Mouse (Mus musculus) testis, adult 2 months (tissue): ENCODE measurements around the gene Hba-a2. TPM values are rescaled to one million over a fixed set of nuclear protein-coding genes. Genes with fewer than 3 reads are reported as not detected.
"Not testable (repeated sequence)": the region's sequence is repeated elsewhere in the genome, so short reads cannot be mapped to it uniquely, and the experiment has no call there.

Experiments
- H3K27ac ChIP-seq: fragments of 200-500 bp; 2 replicates; pipeline ENCODE4 v1.5.1; 2012; ENCODE audit warnings: low read depth, low read length; ENCODE audit not compliant: control insufficient read depth, insufficient read depth
- H3K27me3 ChIP-seq: fragments of 200-500 bp; 2 replicates; pipeline ENCODE4 v1.6.1; 2012; ENCODE audit warnings: mild to moderate bottlenecking, low read length, moderate library complexity; ENCODE audit not compliant: control insufficient read depth, insufficient read depth
- H3K36me3 ChIP-seq: fragments of 200-500 bp; 2 replicates; pipeline ENCODE4 v1.6.1; 2012; ENCODE audit warnings: mild to moderate bottlenecking, low read length; ENCODE audit not compliant: control insufficient read depth, insufficient read depth
- H3K4me1 ChIP-seq: fragments of 200-500 bp; 2 replicates; pipeline ENCODE4 v1.6.1; 2012; ENCODE audit warnings: low read length; ENCODE audit not compliant: control insufficient read depth, insufficient read depth
- H3K4me3 ChIP-seq: fragments of 200-500 bp; 2 replicates; pipeline ENCODE4 v1.5.1; 2012; ENCODE audit warnings: low read depth, mild to moderate bottlenecking, low read length, moderate library complexity, mixed read lengths; ENCODE audit not compliant: control insufficient read depth
- CTCF ChIP-seq: fragments of 200-500 bp; IDR thresholded peaks from 2 replicates; pipeline ENCODE4 v1.5.1; 2012; ENCODE audit warnings: low read depth, mild to moderate bottlenecking, inconsistent platforms, low read length, moderate library complexity; ENCODE audit not compliant: control insufficient read depth, insufficient read depth, insufficient replicate concordance
- POLR2A ChIP-seq: fragments of 200-500 bp; IDR thresholded peaks from 2 replicates; pipeline ENCODE4 v1.6.1; 2012; ENCODE audit warnings: low read depth, mild to moderate bottlenecking, inconsistent platforms, low read length, moderate library complexity; ENCODE audit not compliant: control insufficient read depth
- polyA plus RNA-seq: library from polyadenylated mRNA; depleted of rRNA; stranded (reverse); fragments of >200 nt; gene quantifications from 2 replicates; pipeline ENCODE4 v1.2.3, GENCODE M21; 2012

The Hba-a2 gene
- polyA plus RNA-seq, 1 experiment = 88.0 TPM

DNA sequence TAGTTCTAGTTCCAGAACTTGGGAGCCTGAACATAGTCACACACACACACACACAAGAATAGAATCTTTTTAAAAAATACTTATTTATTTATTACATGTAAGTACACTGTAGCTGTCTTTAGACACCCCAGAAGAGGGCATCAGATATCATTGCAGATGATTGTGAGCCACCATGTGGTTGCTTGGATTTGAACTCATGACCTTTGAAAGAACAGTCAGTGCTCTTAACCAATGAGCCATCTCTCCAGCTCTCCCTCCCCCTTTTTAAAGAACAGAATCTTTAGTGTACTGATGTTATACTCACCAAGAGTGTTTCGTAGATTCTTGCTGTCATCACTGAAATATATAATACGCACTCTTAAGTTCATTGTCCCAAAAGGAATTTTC, 2.2 kb downstream of the Hba-a2 start:
- Histone ChIP-seq H3K4me1 (no peaks in the 10 kb centered on the region; the same call in 1 of the 2 replicates), H3K4me3 (no peak overlapping the region)
- TF ChIP-seq CTCF = no peak
- TF ChIP-seq POLR2A = no peak

DNA sequence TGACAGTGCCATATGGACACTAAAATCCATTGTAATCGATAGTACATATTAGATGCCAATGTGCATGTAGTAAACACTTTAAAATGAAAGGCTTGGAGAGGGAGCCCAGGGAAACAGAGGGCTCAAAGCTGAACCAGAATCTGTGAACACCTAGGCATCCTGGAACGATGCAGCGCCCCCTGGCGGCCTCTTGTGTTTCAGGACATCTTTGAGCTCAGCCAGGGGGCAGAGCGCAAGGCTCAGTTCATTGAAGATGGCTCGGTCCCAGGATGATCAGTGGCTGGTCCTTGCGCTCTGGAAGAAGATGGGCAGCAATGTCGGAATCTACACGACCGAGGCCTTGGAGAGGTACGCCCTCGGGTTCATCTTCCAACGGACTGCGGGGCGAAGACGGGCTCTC, 3.6 kb downstream of the Hba-a2 start, which contains the start of gene Hbq1a:
Gene Hbq1a, plus strand, starts transcription at position 205 of the 400 bp plus-strand sequence.
- peak within 1 kb of the TSS; percentile 53 for H3K4me3 ChIP-seq
- peak; percentile 66 for TF ChIP-seq CTCF
- H3K27ac ChIP-seq, H3K4me1 ChIP-seq, H3K27me3 ChIP-seq, H3K36me3 ChIP-seq: not testable (repeated sequence)

More for the DNA sequence above, 2.2 kb downstream of the Hba-a2 start:
- H3K27ac ChIP-seq = no peak overlapping the region
- H3K36me3 ChIP-seq = no peaks in the 10 kb centered on the region
- H3K27me3 ChIP-seq = no peaks in the 10 kb centered on the region

- Histone ChIP-seq H3K4me3 (no peak overlapping the region; the same call in 1 of the 2 replicates), H3K27me3 (no peaks in the 10 kb centered on the region), H3K27ac (no peak overlapping the region), H3K4me1 (no peaks in the 10 kb centered on the region; the same call in 1 of the 2 replicates), H3K36me3 (no peaks in the 10 kb centered on the region)
- TF ChIP-seq POLR2A = no peak
These were observed 4.3 kb downstream of the Hba-a2 start for GRCm38 (mm10) chr11:32300279-32301267.

DNA sequence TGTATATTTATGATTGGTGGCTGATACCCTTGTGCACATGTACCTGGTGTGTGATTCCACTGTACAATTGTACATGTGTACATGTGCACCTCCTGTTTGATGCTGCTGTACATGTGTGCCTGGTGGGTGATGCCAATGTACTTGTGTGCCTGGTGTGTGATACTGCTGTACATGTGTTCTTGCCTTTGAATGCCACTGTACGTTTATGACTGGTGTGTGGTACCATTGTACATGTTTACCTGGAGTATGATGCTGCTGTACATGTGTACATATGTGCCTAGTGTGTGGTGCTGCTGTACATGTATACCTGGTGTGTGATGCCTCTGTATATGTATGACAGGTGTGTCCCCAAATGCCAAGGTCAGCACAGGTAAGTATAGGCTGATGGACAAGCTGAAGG, 5.2 kb downstream of the Hba-a2 start:
- Histone ChIP-seq H3K36me3 (no peaks in the 10 kb centered on the region), H3K4me1 (no peaks in the 10 kb centered on the region; the same call in 1 of the 2 replicates), H3K27ac (no peak overlapping the region), H3K4me3 (no peak overlapping the region), H3K27me3 (no peaks in the 10 kb centered on the region)
- TF ChIP-seq CTCF (no peak), POLR2A (no peak)

GRCm38 (mm10) chr11:32302824-32303419, 6.6 kb downstream of the Hba-a2 start:
- TF ChIP-seq POLR2A = no peak
- TF ChIP-seq CTCF = no peak
- Histone ChIP-seq H3K27me3 (no peaks in the 10 kb centered on the region), H3K4me3 (no peak overlapping the region), H3K27ac (no peak overlapping the region), H3K36me3 (no peaks in the 10 kb centered on the region), H3K4me1 (no peaks in the 10 kb centered on the region; the same call in 1 of the 2 replicates)

DNA sequence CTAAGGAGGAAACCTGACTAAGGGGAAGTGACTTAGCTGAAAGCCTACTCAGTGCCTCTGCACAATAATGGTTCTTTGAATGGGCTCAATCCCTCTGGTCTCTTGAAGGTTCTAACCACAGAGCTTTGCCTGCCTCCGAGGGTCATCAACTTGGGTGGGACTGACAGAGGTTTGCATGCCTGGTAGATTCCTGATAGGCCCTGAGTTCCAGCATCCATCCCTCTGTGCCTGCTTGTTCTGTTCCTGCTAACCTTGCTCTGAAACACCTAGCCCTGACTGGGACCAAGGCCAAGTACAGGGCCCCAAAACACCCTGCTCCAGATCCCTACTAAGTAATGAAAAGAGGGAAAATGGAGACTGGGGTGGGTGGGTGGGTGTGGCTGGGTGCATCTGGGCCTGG, 7.2 kb downstream of the Hba-a2 start:
- Histone ChIP-seq H3K4me1 (no peaks in the 10 kb centered on the region; the same call in 1 of the 2 replicates), H3K36me3 (no peaks in the 10 kb centered on the region), H3K27ac (no peak overlapping the region), H3K27me3 (no peaks in the 10 kb centered on the region), H3K4me3 (no peak overlapping the region)
- TF ChIP-seq POLR2A = no peak
- no peak for TF ChIP-seq CTCF

- H3K27me3 ChIP-seq = no peaks in the 10 kb centered on the region
- TF ChIP-seq POLR2A (no peak), CTCF (no peak)
These were observed 10.7 kb downstream of the Hba-a2 start for GRCm38 (mm10) chr11:32307006-32307405.

More at GRCm38 (mm10) chr11:32307006-32307405, 10.7 kb downstream of the Hba-a2 start:
- Histone ChIP-seq H3K36me3 (no peaks in the 10 kb centered on the region), H3K27ac (no peak overlapping the region), H3K4me3 (no peak overlapping the region), H3K4me1 (no peaks in the 10 kb centered on the region)
